Mouse (Mus musculus): ENCODE data around the gene Zfp64. TPM values are rescaled to one million over a fixed set of nuclear protein-coding genes. Genes with fewer than 3 reads are reported as not detected.

Zfp64 gene
- polyA plus RNA-seq, 1 experiment from 2014 or later, result 7.8 TPM

DNA sequence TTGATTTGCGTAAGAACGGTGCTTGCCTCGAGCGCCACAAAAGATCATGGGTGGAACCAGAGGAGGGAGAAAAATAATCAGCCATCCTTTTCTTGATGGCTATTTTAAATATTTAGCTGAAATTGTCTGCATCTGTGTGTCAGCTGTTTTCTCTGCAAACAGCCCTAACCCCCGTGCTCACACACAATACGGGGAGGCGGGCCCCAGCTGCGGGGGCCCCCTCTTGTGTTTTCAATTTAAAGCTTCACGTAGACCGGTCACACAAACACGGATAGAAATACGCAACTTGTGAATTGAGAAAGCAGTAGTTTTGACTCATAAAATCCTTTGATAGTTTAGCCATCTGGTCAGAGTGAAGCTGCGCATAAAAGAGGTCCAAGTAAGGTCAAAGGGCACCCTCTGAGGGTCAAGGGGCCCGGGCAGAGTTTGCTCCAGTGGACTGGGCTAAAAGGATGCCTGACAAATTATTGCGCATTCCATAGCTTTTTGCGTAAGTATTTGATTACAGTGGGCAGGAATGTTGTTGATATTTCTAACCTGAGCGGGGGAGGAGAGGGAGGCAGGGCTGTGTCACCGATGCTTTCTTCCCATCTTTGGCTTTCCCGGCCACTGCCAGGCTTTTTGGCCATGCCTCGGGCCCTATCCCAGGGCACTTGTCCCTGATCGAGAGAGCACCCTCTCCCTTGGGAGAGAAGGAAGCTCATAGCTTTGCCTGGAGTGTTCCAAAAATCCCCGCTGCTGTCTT is 83.4 kb downstream of the Zfp64 start:
- Histone ChIP-seq H3K4me2 (ENCODE audit: low read depth, low read length) (0 out of 2 replicates have a peak overlapping the region, but pooled peaks have one; percentile 35), H3K9me3 (replicated peaks; ENCODE audit: control insufficient read depth, low read length) (no peaks in the 10 kb centered on the region), H3K9ac (ENCODE audit: low read depth, low read length) (no peak overlapping the region), H3K27me3 (ENCODE audit: control insufficient read depth, insufficient read depth, low read depth, low read length) (no peaks in the 10 kb centered on the region), H3K36me3 (ENCODE audit: control insufficient read depth, insufficient read depth) (no peaks in the 10 kb centered on the region), H3K4me3 (ENCODE audit: low read depth, low read length) (no peak overlapping the region), H3K27ac (ENCODE audit: low read length) (no peak overlapping the region), H3K4me1 (ENCODE audit: control insufficient read depth, low read depth, low read length) (no peaks in the 10 kb centered on the region)
- WGBS (ENCODE audit: insufficient replicate concordance), result 54% methylated on average over 22 of the region's 22 CpGs
- peak; percentile 64; the same call in 1 of the 2 replicates for ATAC-seq (ENCODE audit: low read depth)

GRCm38 (mm10) chr2:168870480-168870879 is 84.9 kb downstream of the Zfp64 start:
- no peak overlapping the region for H3K27ac ChIP-seq (ENCODE audit: low read length)
- WGBS (ENCODE audit: insufficient replicate concordance), result 47% methylated on average over 4 of the region's 4 CpGs
- H3K4me3 ChIP-seq (ENCODE audit: low read depth, low read length), result no peak overlapping the region
- no peaks in the 10 kb centered on the region for H3K9me3 ChIP-seq (replicated peaks; ENCODE audit: control insufficient read depth, low read length)
- ATAC-seq (ENCODE audit: low read depth), result no peak
- no peaks in the 10 kb centered on the region for H3K4me1 ChIP-seq (ENCODE audit: control insufficient read depth, low read depth, low read length)
- H3K9ac ChIP-seq (ENCODE audit: low read depth, low read length), result no peak overlapping the region
- no peaks in the 10 kb centered on the region for H3K36me3 ChIP-seq (ENCODE audit: control insufficient read depth, insufficient read depth)
- no peak overlapping the region for H3K4me2 ChIP-seq (ENCODE audit: low read depth, low read length)
- H3K27me3 ChIP-seq (ENCODE audit: control insufficient read depth, insufficient read depth, low read depth, low read length), result no peaks in the 10 kb centered on the region

DNA sequence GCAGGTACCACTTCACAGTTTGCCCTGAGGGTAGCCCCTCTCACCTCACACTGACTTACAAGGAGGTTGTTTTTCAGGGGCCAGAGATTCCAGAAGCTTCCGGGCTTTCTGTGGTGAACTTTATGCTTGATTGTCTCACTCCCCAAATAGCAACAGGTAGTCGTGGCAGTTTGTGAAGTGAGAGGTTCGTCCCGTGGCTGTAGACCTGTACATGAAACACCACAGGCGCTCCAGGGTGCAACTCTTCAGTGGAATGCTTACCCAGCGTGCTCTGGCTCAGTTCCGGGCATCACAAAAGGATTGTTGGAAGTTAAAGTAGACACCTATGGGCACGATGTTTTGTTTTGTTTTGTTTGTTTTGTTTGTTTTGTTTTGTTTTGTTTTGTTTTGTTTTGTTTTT is 88.4 kb downstream of the Zfp64 start:
- no peak overlapping the region for H3K4me2 ChIP-seq (ENCODE audit: low read depth, low read length)
- H3K4me1 ChIP-seq (ENCODE audit: control insufficient read depth, low read depth, low read length), result no peaks in the 10 kb centered on the region
- no peak overlapping the region for H3K27ac ChIP-seq (ENCODE audit: low read length)
- ATAC-seq (ENCODE audit: low read depth), result no peak
- 66% methylated on average over 8 of the region's 8 CpGs for WGBS (ENCODE audit: insufficient replicate concordance)
- no peak overlapping the region for H3K4me3 ChIP-seq (ENCODE audit: low read depth, low read length)
- no peaks in the 10 kb centered on the region for H3K27me3 ChIP-seq (ENCODE audit: control insufficient read depth, insufficient read depth, low read depth, low read length)
- no peak overlapping the region for H3K9ac ChIP-seq (ENCODE audit: low read depth, low read length)
- no peaks in the 10 kb centered on the region for H3K36me3 ChIP-seq (ENCODE audit: control insufficient read depth, insufficient read depth)
- H3K9me3 ChIP-seq (replicated peaks; ENCODE audit: control insufficient read depth, low read length), result no peaks in the 10 kb centered on the region

GRCm38 (mm10) chr2:168866436-168866835 is 89.0 kb downstream of the Zfp64 start:
- H3K27me3 ChIP-seq (ENCODE audit: control insufficient read depth, insufficient read depth, low read depth, low read length), result no peaks in the 10 kb centered on the region
- no peak overlapping the region for H3K9ac ChIP-seq (ENCODE audit: low read depth, low read length)
- no peak overlapping the region for H3K27ac ChIP-seq (ENCODE audit: low read length)
- no peaks in the 10 kb centered on the region for H3K9me3 ChIP-seq (replicated peaks; ENCODE audit: control insufficient read depth, low read length)
- no peaks in the 10 kb centered on the region for H3K36me3 ChIP-seq (ENCODE audit: control insufficient read depth, insufficient read depth)
- H3K4me1 ChIP-seq (ENCODE audit: control insufficient read depth, low read depth, low read length), result no peaks in the 10 kb centered on the region
- no peak for ATAC-seq (ENCODE audit: low read depth)
- H3K4me3 ChIP-seq (ENCODE audit: low read depth, low read length), result no peak overlapping the region
- no peak overlapping the region for H3K4me2 ChIP-seq (ENCODE audit: low read depth, low read length)
- WGBS (ENCODE audit: insufficient replicate concordance), result 64% methylated on average over 10 of the region's 10 CpGs

DNA sequence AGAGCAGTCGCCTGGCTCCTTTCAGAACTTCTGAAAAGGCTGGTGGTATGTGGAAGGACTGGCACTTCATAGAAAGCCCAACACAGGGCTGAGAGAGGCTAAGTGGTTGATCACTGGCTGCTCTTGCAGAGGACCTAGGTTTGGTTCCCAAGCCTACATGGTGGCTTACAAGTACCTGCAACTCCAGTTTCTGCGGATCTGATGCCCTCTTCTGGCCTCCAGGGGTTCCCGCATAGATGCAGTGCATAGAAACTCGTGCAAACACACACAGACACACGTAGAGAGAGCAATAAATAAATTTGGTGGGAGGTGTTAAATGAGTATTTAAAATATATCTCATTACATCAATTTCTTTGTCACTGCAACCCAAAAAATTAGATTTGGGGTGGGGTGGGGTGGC is 90.5 kb downstream of the Zfp64 start:
- H3K9me3 ChIP-seq (replicated peaks; ENCODE audit: control insufficient read depth, low read length), result no peaks in the 10 kb centered on the region
- H3K27me3 ChIP-seq (ENCODE audit: control insufficient read depth, insufficient read depth, low read depth, low read length), result no peaks in the 10 kb centered on the region
- H3K9ac ChIP-seq (ENCODE audit: low read depth, low read length), result no peak overlapping the region
- H3K4me3 ChIP-seq (ENCODE audit: low read depth, low read length), result no peak overlapping the region
- 64% methylated on average over 5 of the region's 5 CpGs for WGBS (ENCODE audit: insufficient replicate concordance)
- H3K4me2 ChIP-seq (ENCODE audit: low read depth, low read length), result no peak overlapping the region
- no peak for ATAC-seq (ENCODE audit: low read depth)
- no peak overlapping the region for H3K27ac ChIP-seq (ENCODE audit: low read length)
- no peaks in the 10 kb centered on the region for H3K36me3 ChIP-seq (ENCODE audit: control insufficient read depth, insufficient read depth)
- H3K4me1 ChIP-seq (ENCODE audit: control insufficient read depth, low read depth, low read length), result no peaks in the 10 kb centered on the region

DNA sequence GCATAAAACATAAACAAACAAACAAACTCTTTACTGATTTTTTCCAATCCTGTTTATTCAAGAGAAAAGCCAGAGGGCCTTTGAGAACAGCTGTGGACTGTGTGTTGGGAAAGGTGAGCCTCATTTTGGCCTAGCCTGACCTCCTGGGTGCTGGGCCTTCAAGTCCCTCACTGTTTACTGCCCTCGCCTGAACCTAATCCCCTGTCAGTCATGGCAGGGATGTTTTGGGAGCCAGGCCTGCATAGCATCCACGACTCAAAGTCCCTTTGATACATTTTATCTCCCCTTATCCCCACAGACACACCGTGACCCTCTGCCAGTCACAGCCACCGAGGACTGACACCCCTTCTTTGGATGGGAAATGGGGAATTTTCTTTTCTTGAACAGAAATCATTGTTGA is 92.7 kb downstream of the Zfp64 start:
- Histone ChIP-seq H3K9me3 (replicated peaks; ENCODE audit: control insufficient read depth, low read length) (no peaks in the 10 kb centered on the region), H3K4me1 (ENCODE audit: control insufficient read depth, low read depth, low read length) (no peaks in the 10 kb centered on the region), H3K27me3 (ENCODE audit: control insufficient read depth, insufficient read depth, low read depth, low read length) (no peaks in the 10 kb centered on the region), H3K4me3 (ENCODE audit: low read depth, low read length) (no peak overlapping the region), H3K27ac (ENCODE audit: low read length) (no peak overlapping the region), H3K4me2 (ENCODE audit: low read depth, low read length) (no peak overlapping the region), H3K9ac (ENCODE audit: low read depth, low read length) (no peak overlapping the region), H3K36me3 (ENCODE audit: control insufficient read depth, insufficient read depth) (no peaks in the 10 kb centered on the region)
- no peak for ATAC-seq (ENCODE audit: low read depth)
- 45% methylated on average over 4 of the region's 4 CpGs for WGBS (ENCODE audit: insufficient replicate concordance)

DNA sequence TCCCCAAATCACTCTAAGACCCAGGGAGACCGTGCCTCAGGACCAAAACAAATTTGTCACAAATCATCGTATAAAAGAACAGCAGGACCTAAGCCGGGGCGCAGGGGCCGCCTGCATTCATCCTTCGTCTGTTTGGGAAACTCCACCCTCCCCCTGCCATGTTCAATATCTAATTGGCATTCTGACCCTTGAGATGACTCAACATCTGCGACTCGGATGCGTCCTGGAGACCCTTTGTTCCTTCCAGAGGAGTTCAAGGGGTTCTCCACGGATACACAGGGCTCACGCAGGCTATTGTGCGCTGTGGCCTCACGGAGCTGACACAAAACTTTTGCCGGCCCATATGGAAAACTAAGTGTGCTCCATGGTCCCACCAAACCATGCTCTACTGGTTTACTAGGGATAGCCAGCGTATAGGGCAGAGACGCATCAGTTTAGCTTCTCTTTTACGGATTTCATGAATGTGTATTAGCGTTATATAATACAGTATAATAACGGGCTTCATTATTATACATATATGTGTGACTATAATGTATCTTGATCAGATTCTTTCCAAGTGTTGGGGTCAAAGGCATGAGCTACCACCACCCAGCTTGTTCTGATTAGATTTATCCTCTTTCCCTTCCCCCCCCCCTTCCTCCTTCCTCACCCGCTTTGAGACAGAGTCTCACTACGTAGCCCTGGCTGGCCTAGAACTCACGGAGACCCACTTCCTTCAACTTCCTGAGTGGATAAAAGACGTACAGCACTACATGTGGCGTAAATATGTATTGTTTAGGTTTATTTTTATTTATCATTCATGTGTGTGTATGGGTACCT is 94.3 kb downstream of the Zfp64 start:
- H3K27ac ChIP-seq (ENCODE audit: low read length), result no peak overlapping the region
- no peaks in the 10 kb centered on the region for H3K4me1 ChIP-seq (ENCODE audit: control insufficient read depth, low read depth, low read length)
- H3K4me2 ChIP-seq (ENCODE audit: low read depth, low read length), result no peak overlapping the region
- no peaks in the 10 kb centered on the region for H3K36me3 ChIP-seq (ENCODE audit: control insufficient read depth, insufficient read depth)
- no peak overlapping the region for H3K4me3 ChIP-seq (ENCODE audit: low read depth, low read length)
- H3K9ac ChIP-seq (ENCODE audit: low read depth, low read length), result no peak overlapping the region
- H3K27me3 ChIP-seq (ENCODE audit: control insufficient read depth, insufficient read depth, low read depth, low read length), result no peaks in the 10 kb centered on the region
- WGBS (ENCODE audit: insufficient replicate concordance), result 72% methylated on average over 24 of the region's 24 CpGs
- no peak for ATAC-seq (ENCODE audit: low read depth)
- no peaks in the 10 kb centered on the region for H3K9me3 ChIP-seq (replicated peaks; ENCODE audit: control insufficient read depth, low read length)

GRCm38 (mm10) chr2:168860032-168860691 is 95.2 kb downstream of the Zfp64 start:
- Histone ChIP-seq H3K27me3 (ENCODE audit: control insufficient read depth, insufficient read depth, low read depth, low read length) (no peaks in the 10 kb centered on the region), H3K4me3 (ENCODE audit: low read depth, low read length) (no peak overlapping the region), H3K36me3 (ENCODE audit: control insufficient read depth, insufficient read depth) (no peaks in the 10 kb centered on the region), H3K27ac (ENCODE audit: low read length) (no peak overlapping the region), H3K4me1 (ENCODE audit: control insufficient read depth, low read depth, low read length) (no peaks in the 10 kb centered on the region), H3K4me2 (ENCODE audit: low read depth, low read length) (no peak overlapping the region), H3K9me3 (replicated peaks; ENCODE audit: control insufficient read depth, low read length) (no peaks in the 10 kb centered on the region), H3K9ac (ENCODE audit: low read depth, low read length) (no peak overlapping the region)
- ATAC-seq (ENCODE audit: low read depth), result no peak
- WGBS (ENCODE audit: insufficient replicate concordance), result 38% methylated on average over 16 of the region's 16 CpGs

GRCm38 (mm10) chr2:168856638-168857037 is 98.7 kb downstream of the Zfp64 start:
- WGBS (ENCODE audit: insufficient replicate concordance), result 47% methylated on average over 7 of the region's 7 CpGs
- Histone ChIP-seq H3K4me3 (ENCODE audit: low read depth, low read length) (no peak overlapping the region), H3K27ac (ENCODE audit: low read length) (no peak overlapping the region), H3K4me1 (ENCODE audit: control insufficient read depth, low read depth, low read length) (no peaks in the 10 kb centered on the region), H3K4me2 (ENCODE audit: low read depth, low read length) (no peak overlapping the region), H3K9me3 (replicated peaks; ENCODE audit: control insufficient read depth, low read length) (no peaks in the 10 kb centered on the region), H3K27me3 (ENCODE audit: control insufficient read depth, insufficient read depth, low read depth, low read length) (no peaks in the 10 kb centered on the region), H3K36me3 (ENCODE audit: control insufficient read depth, insufficient read depth) (no peaks in the 10 kb centered on the region), H3K9ac (ENCODE audit: low read depth, low read length) (no peak overlapping the region)
- ATAC-seq (ENCODE audit: low read depth), result no peak
